Mouse (Mus musculus) thymus, postnatal 36 days (tissue): ENCODE results near the gene Zfp458.
"Not testable (repeated sequence)": the region's sequence is repeated elsewhere in the genome, so short reads cannot be mapped to it uniquely, and the experiment has no call there.

Source experiments
- DNase-seq, 2 experiments: peaks; one replicate each; pipeline ENCODE4 v3.0.0; 2022; ENCODE audit warnings: mixed read lengths in 2 of 2

The Zfp458 gene

DNA sequence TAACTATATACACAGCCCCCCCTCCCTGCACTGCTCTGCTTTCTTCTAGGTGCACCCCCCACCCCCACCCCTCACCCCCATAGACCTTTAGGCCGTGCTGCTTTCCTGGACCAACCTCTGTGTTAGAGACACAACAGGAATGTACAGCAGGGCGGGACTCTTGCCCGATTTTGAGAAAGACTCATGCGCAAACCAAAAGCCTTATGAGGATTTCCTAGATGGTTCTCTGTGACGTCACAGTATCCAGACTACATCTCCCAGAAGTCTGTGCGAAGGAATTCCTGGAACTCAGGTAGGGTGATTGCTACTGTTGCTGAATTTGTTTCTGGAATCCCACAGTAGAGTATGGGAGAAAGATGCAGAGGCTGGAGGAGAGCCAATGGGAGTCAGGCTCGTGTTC, at the start of gene Zfp458:
Gene Zfp458, minus strand, starts transcription at position 153 of the 400 bp plus-strand sequence.
- DNase-seq = no peak

DNA sequence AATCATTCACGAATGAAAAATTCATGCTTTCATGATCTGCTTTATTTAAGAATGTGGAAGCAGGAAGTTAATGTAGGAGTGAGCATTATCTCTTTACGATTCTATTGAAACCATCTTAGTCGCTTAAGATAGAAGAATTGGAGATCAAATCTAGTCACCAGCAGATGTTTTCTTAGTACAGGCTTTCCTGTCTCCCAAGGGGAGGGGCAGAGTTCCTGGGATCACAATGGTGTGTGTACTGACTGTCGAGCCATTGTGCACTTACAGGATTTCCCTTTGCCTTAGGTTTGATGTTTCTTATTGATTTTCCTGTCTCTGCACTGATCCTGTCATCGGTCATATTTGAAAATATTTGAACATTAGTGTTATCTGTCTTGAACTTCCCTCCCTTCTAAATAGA, 28.5 kb upstream of the Zfp458 start:
- no peak for DNase-seq

DNA sequence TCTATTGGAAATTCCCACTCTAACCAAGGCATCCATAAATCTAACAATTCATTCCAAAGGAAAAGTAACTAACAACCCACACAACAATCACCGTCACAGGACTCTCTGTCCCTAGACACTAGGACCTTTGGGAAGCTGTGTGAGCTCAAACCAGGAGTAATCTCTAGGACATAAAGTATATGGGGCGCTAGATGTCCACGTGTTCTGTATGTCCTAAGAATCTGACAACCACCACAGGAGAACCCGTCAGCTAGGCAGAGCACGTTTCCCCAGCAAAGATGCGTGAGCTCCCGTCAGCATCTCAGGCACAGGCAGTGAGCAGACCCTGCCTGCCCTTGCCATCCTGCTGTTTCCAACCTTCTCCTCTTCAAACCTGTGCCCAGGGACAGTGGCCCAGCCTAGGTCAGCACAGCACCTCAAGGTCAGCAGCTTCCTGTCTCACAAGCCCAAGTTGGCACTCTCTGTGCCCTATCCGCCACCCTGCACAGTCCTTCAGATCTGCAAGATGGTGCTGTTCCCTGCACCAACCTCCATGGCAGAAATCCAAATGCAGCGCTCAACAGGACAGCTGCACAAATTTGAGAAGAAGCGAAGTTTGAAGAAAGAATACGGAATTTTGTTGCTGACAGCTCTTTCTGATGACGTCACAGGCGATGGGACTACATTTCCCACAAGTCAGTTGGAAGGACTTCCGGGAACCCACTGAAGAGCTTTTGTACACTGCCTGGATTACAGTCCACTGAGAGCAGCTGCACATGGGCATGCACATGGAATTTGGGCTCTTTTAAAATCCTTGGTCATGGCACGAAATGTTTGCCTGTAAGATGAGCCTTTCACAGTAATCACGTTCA, 27.8 kb upstream of the Zfp458 start, which contains the start of gene Zfp457:
Gene Zfp457, minus strand, starts transcription at position 664 of the 851 bp plus-strand sequence.
- DNase-seq = peak; percentile 78 to 80

DNA sequence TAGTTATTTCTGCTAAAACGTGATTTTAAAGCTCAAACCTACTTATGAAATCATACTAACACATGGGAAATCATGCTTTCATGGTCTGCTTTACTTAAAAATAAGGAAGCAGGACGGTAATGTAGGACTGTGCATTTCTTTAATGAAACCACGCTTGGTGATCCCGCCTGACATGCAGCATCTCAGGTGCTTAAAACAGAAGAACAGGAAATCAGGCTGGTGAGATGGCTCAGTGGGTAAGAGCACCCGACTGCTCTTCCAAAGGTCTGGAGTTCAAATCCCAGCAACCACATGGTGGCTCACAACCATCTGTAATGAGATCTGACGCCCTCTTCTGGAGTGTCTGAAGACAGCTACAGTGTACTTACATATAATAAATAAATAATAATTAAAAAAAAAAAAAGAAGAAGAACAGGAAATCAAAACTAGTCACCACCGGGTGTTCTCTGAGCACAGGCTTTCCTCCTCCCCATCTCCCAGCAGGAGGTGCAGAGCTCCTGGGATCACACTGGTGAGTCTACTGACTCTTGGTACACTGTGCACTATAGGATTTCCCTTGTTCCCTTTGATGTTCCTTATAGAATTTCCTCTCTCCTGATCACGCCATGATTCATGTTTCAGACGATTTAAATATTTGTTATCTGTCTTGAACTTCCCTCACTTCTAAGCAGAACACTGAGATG, 8.7 kb downstream of the Zfp458 start:
- DNase-seq = not testable (repeated sequence)

DNA sequence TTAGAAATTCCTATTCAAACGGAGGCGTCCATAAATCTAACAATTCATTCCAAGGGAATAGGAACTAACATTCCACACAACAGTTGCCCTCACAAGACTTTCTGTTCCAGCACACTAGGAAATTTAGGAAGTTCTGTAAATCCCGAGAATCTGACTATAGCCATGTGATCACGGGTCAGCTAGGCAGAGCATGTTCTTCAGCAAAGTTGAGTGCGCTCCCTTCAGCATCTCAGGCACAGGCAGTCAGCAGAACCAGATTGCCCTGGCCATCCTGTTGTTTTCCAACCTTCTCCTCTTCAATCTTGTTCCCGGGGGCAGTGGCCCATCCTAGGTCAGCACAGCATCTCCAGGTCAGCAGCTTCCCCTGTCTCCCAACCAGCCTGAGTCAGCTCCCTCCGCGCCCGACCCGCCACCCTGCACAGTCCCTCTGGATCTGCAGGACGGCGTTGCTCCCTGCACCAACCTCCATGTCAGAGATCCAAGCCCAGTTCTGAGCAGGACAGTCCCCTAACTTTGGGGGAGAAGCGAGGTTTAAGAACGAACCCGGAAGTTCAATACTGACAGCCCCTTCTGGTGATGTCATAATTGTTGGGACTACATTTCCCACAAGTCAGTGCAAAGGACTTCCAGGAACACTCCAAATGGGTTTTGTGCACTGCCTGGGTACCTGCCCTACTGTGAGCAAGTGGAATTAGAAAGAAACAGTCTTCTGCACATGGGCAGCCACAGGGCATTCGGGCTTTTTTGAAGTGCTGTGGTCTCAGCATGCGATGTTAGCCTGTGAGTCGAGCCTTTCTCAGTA, 9.5 kb downstream of the Zfp458 start:
- peak; percentile 60 for DNase-seq

DNA sequence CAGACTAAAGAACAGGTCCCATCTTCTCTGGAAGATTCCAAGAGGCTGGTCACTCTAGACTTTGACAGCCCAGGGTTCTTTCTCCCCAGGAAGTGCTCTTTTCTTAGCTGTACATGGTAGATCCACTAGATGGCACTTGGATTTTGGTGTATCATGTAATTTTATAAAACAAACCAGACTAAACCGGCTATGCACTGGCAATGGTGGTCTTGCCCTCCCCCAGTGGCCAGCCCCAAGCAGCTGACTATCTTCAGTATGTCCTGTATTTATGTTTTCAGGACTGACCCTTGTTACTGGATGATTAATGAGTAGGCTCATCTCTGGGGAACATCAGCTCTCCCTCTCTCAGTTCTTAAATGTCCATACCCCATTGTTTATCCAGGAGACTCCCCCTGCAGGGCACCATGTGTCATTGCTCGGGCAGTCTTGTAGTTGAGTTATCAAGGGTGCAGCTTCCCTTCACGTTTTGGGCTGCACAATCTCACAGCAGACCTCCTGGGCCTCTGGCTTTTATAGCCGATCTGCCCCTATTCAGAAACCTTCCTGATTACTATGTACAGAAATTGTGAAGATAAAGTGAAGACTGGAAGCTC, 64.2 kb downstream of the Zfp458 start:
- peak; percentile 4 to 10 for DNase-seq
